Mouse (Mus musculus): ENCODE measurements at regions not wholly inside any gene's neighbourhood (a gene's known extent, or its start where the extent isn't known, plus 50 kb on each side); places are given as distances from the start of the nearest gene placed in this dataset.

DNA sequence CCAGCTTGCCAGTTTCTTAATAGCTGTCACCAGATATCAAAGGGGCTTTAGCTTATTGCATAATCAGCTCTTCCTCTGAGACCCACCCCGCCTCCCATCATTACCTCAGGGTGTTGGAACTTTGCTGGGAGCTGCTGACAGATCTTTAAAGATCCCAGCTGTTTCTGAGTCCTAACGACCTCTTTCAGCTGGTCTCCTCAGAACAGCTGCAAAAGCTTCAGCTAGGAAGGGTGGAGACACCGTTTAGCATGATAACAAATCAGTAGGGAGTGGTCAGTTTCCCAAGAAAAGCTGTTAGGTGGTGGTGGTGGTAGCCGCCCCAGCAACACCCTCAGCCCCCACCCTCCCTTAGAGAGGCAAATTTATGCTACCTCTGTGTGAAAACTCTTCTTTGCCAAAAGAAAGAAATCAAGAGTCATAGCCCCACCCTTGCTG, 916.9 kb upstream of the Gm7489 start:
- DNase-seq: no peak

DNA sequence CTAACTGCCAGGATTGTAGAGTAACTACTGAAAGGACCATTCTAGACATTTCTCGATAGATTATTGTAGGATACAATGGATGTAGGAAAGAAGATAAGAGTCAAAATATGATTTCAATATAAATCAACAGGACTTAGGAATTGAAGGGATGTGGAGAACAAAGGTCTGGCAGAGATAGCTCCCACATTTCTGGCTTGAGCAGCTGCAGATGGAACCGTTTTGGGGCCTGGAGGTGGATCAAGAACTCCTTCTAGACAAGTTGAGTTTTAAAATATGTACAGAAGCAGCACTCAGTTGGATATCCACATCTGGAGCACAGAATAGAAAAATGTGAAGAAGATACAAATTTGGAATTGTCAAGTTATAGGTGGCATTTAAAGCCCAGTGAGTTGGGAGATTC, 901.9 kb upstream of the Gm7489 start:
- TF ChIP-seq POLR2A (IDR thresholded peaks at IDR 0.05; ENCODE audit: control insufficient read depth, extremely low read depth, insufficient read depth, low read length, poor library complexity) (no peak), CTCF (IDR thresholded peaks at IDR 0.05; ENCODE audit: borderline replicate concordance, control insufficient read depth, extremely low read depth, insufficient read depth, low read length, poor library complexity) (no peak)
- 88% methylated on average over 2 of the region's 2 CpGs for WGBS

More for the DNA sequence above, 916.9 kb upstream of the Gm7489 start:
- Histone ChIP-seq H3K27ac (ENCODE audit: control insufficient read depth, insufficient read depth, low read length) (no peak overlapping the region), H3K4me1 (replicated peaks; ENCODE audit: control insufficient read depth, insufficient read depth, low read length) (no peaks in the 10 kb centered on the region), H3K4me3 (ENCODE audit: control insufficient read depth, insufficient read depth, low read length) (no peak overlapping the region), H3K27me3 (ENCODE audit: control insufficient read depth, insufficient read depth, low read length) (no peaks in the 10 kb centered on the region), H3K36me3 (ENCODE audit: control insufficient read depth, insufficient read depth, low read length) (no peaks in the 10 kb centered on the region)
- 40% methylated on average over 4 of the region's 4 CpGs for WGBS
- TF ChIP-seq POLR2A (IDR thresholded peaks at IDR 0.05; ENCODE audit: control insufficient read depth, extremely low read depth, insufficient read depth, low read length, poor library complexity): no peak
- TF ChIP-seq CTCF (IDR thresholded peaks at IDR 0.05; ENCODE audit: borderline replicate concordance, control insufficient read depth, extremely low read depth, insufficient read depth, low read length, poor library complexity): no peak

DNA sequence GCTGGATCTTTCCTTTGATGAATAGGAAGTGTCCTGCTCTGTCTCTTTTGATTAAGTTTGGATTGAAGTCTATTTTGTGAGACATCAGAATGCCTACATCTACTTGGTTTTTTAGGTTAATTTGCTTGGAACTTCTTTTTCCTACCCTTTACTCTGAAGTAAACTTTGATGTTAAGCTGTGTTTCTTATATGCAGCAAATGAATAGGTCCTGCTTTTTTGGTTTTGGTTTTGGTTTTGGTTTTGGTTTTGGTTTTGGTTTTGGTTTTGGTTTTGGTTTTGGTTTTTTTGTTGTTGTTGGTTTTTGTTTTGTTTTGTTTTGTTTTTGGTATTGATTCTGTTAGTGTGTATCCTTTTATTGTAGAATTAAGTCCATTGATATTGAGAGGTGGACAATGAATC, 894.1 kb upstream of the Gm7489 start:
- Histone ChIP-seq H3K36me3 (ENCODE audit: control insufficient read depth, insufficient read depth, low read length) (no peaks in the 10 kb centered on the region), H3K27ac (ENCODE audit: control insufficient read depth, insufficient read depth, low read length) (no peak overlapping the region), H3K4me1 (replicated peaks; ENCODE audit: control insufficient read depth, insufficient read depth, low read length) (no peaks in the 10 kb centered on the region), H3K27me3 (ENCODE audit: control insufficient read depth, insufficient read depth, low read length) (no peaks in the 10 kb centered on the region), H3K4me3 (ENCODE audit: control insufficient read depth, insufficient read depth, low read length) (no peak overlapping the region)
- TF ChIP-seq CTCF (IDR thresholded peaks at IDR 0.05; ENCODE audit: borderline replicate concordance, control insufficient read depth, extremely low read depth, insufficient read depth, low read length, poor library complexity) (no peak), POLR2A (IDR thresholded peaks at IDR 0.05; ENCODE audit: control insufficient read depth, extremely low read depth, insufficient read depth, low read length, poor library complexity) (no peak)
- DNase-seq: no peak

More for the DNA sequence above, 901.9 kb upstream of the Gm7489 start:
- Histone ChIP-seq H3K36me3 (ENCODE audit: control insufficient read depth, insufficient read depth, low read length) (no peaks in the 10 kb centered on the region), H3K4me1 (replicated peaks; ENCODE audit: control insufficient read depth, insufficient read depth, low read length) (no peaks in the 10 kb centered on the region), H3K27me3 (ENCODE audit: control insufficient read depth, insufficient read depth, low read length) (no peaks in the 10 kb centered on the region), H3K4me3 (ENCODE audit: control insufficient read depth, insufficient read depth, low read length) (no peak overlapping the region), H3K27ac (ENCODE audit: control insufficient read depth, insufficient read depth, low read length) (no peak overlapping the region)
- no peak for DNase-seq

DNA sequence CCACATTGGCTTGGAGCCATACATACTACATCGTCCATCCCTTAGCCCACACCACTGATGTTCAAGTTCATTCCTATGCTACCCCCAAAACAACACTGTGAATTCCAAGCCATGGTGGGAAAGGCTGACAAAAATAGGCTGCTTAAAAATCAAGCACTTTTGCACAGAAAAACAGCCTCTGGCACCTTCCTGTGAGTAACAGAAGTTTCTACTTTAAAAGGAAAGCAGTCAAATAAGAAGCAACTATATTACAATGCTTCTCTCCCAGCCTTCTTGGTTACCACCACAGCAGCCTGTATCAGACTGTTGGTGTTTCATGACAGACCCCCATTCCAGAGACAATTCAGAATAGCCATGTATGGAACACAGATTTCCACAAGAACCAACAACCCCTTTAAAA, 890.4 kb upstream of the Gm7489 start:
- Histone ChIP-seq H3K27ac (ENCODE audit: control insufficient read depth, insufficient read depth, low read length) (no peak overlapping the region), H3K27me3 (ENCODE audit: control insufficient read depth, insufficient read depth, low read length) (no peaks in the 10 kb centered on the region), H3K4me1 (replicated peaks; ENCODE audit: control insufficient read depth, insufficient read depth, low read length) (no peaks in the 10 kb centered on the region), H3K36me3 (ENCODE audit: control insufficient read depth, insufficient read depth, low read length) (no peaks in the 10 kb centered on the region), H3K4me3 (ENCODE audit: control insufficient read depth, insufficient read depth, low read length) (no peak overlapping the region)
- WGBS: 90% methylated on average over 1 of the region's 1 CpGs
- TF ChIP-seq CTCF (IDR thresholded peaks at IDR 0.05; ENCODE audit: borderline replicate concordance, control insufficient read depth, extremely low read depth, insufficient read depth, low read length, poor library complexity) (no peak), POLR2A (IDR thresholded peaks at IDR 0.05; ENCODE audit: control insufficient read depth, extremely low read depth, insufficient read depth, low read length, poor library complexity) (no peak)
- no peak for DNase-seq

DNA sequence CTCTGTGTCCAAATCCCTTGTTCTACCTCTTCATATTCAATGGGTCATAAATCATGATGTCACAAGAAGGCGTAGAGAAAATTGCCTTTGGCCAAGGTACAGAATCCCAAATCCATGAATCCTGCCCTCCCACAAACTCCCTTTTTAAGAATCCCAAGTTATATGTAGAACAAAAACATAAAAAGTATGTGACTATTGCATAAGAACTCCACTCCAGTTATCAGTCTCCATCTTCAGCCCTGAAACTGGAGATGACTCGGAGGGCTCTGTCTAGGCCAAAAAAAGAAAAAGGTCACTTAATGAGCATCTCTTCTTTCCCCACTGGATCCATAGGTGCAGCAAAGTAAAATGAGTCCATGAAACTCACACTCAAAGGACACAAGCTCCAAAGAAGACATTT, 885.5 kb upstream of the Gm7489 start:
- Histone ChIP-seq H3K27ac (ENCODE audit: control insufficient read depth, insufficient read depth, low read length) (no peak overlapping the region), H3K4me3 (ENCODE audit: control insufficient read depth, insufficient read depth, low read length) (no peak overlapping the region), H3K4me1 (replicated peaks; ENCODE audit: control insufficient read depth, insufficient read depth, low read length) (no peaks in the 10 kb centered on the region), H3K27me3 (ENCODE audit: control insufficient read depth, insufficient read depth, low read length) (no peaks in the 10 kb centered on the region), H3K36me3 (ENCODE audit: control insufficient read depth, insufficient read depth, low read length) (no peaks in the 10 kb centered on the region)
- TF ChIP-seq CTCF (IDR thresholded peaks at IDR 0.05; ENCODE audit: borderline replicate concordance, control insufficient read depth, extremely low read depth, insufficient read depth, low read length, poor library complexity) (no peak), POLR2A (IDR thresholded peaks at IDR 0.05; ENCODE audit: control insufficient read depth, extremely low read depth, insufficient read depth, low read length, poor library complexity) (no peak)
- WGBS: 96% methylated on average over 2 of the region's 2 CpGs
- no peak for DNase-seq

DNA sequence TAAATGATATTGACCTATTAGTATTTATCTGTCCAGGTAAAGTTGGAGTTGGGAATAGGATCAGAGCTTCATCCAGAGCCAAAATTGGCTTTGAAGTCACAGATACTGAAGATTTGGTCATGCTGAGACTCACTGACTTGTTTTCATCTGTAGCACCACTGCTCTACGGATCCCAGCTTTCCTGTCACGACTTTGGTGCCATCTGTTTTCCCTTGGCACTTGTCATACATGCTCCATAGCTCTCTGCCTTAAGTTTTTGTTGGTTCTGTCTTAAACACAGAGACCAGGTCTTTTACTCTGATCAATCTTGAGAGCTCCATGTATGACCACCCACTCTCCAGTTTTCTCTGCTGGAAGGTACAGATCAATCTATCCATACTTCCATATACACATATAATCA, 884.9 kb upstream of the Gm7489 start:
- no peak overlapping the region for H3K4me3 ChIP-seq (ENCODE audit: control insufficient read depth, insufficient read depth, low read length)
- no peak for TF ChIP-seq POLR2A (IDR thresholded peaks at IDR 0.05; ENCODE audit: control insufficient read depth, extremely low read depth, insufficient read depth, low read length, poor library complexity)
- TF ChIP-seq CTCF (IDR thresholded peaks at IDR 0.05; ENCODE audit: borderline replicate concordance, control insufficient read depth, extremely low read depth, insufficient read depth, low read length, poor library complexity): no peak
- no peaks in the 10 kb centered on the region for H3K4me1 ChIP-seq (replicated peaks; ENCODE audit: control insufficient read depth, insufficient read depth, low read length)
- no peak overlapping the region for H3K27ac ChIP-seq (ENCODE audit: control insufficient read depth, insufficient read depth, low read length)
- no peaks in the 10 kb centered on the region for H3K27me3 ChIP-seq (ENCODE audit: control insufficient read depth, insufficient read depth, low read length)
- no peak for DNase-seq
- 87% methylated on average over 2 of the region's 2 CpGs for WGBS
- H3K36me3 ChIP-seq (ENCODE audit: control insufficient read depth, insufficient read depth, low read length): no peaks in the 10 kb centered on the region

DNA sequence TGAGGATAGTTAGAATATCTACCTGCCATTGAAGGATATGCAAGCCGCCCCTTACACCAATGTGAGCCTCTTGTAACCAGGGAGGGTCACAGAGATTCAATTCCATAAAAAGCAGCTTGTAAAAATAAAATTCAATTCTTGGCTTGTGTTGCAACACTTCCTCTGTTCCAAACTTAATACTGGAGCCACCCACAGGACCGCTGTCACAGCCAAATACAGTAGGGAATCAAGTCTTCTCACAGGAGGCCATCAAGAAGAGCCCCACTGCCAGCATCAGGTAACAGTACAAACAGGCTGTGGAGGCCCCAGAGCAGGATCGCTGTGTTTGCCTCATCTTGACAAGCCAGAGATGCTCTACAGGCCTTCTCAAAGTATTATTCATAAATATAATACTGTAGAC, 883.3 kb upstream of the Gm7489 start:
- H3K4me1 ChIP-seq (replicated peaks; ENCODE audit: control insufficient read depth, insufficient read depth, low read length): no peaks in the 10 kb centered on the region
- DNase-seq: no peak
- no peak overlapping the region for H3K4me3 ChIP-seq (ENCODE audit: control insufficient read depth, insufficient read depth, low read length)
- no peak for TF ChIP-seq CTCF (IDR thresholded peaks at IDR 0.05; ENCODE audit: borderline replicate concordance, control insufficient read depth, extremely low read depth, insufficient read depth, low read length, poor library complexity)
- no peak for TF ChIP-seq POLR2A (IDR thresholded peaks at IDR 0.05; ENCODE audit: control insufficient read depth, extremely low read depth, insufficient read depth, low read length, poor library complexity)
- no peaks in the 10 kb centered on the region for H3K27me3 ChIP-seq (ENCODE audit: control insufficient read depth, insufficient read depth, low read length)
- no peaks in the 10 kb centered on the region for H3K36me3 ChIP-seq (ENCODE audit: control insufficient read depth, insufficient read depth, low read length)
- no peak overlapping the region for H3K27ac ChIP-seq (ENCODE audit: control insufficient read depth, insufficient read depth, low read length)
- 93% methylated on average over 3 of the region's 3 CpGs for WGBS

All from thymus, adult 2 months (tissue).